In the genomic region with DNA sequence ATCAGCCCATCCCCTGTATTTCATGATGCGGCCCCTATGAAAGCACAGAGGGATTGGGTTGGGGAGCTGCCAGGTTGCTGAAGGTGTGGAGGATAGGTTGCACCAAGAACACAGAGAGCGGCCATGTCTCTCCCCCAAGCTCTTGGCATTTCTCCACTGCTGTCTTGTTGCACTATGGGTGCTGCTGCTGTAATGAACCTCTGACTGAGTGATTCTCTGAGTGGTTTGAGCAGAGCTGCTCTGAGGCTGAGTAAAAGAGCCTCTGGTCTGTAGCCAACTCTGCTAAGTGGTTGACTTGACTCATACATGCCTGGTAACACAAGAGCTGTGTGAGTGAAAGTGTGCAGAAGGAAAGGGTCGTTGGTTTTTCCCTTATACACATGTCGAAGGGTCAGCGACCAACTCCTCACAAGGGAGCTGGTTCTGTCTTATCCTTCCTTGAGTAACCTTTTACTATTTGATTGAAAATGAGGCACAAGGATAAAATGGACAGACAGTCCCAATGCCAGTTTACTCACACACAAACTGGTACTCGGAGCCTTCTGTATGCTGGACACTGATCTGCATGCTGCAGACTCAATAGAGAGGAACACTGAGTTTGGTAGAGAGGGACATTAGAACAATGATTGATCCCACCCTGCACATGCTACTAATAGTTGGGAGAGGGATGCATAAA, we compare ENCODE assay signal across 24 mouse cellular contexts. TPM values are rescaled to one million over a fixed set of nuclear protein-coding genes. Genes with fewer than 3 reads are reported as not detected.
DNase-seq lines count a peak whose midpoint lies in the region; ATAC-seq and TF ChIP-seq lines count a peak whose summit lies in the region.
"Not testable (repeated sequence)": the region's sequence is repeated elsewhere in the genome, so short reads cannot be mapped to it uniquely, and the experiment has no call there.
"Had no signal": no experiment of that assay in that cellular context is flagged by ENCODE, and none has a peak within 500 bp of the region (broad histone marks: within the 10 kb centered on the region; RNA-seq: fewer than 3 reads in every experiment).

No protein-coding gene starts in this region.

- H3K4me2 ChIP-seq in forebrain, embryonic 14.5 days (ENCODE audit: low read length); heart, postnatal 0 days (ENCODE audit: low read depth, low read length); lung, postnatal 0 days (replicated peaks; ENCODE audit: low read depth, low read length): not testable (repeated sequence)
- H3K4me2 ChIP-seq in stomach, postnatal 0 days (replicated peaks; ENCODE audit: low read depth), result peak overlapping the region; percentile 35

- H3K4me1 ChIP-seq in G1E (ENCODE audit: insufficient read depth, low read depth, low read length), result peaks cover 22% of the 10 kb centered on the region
- not testable (repeated sequence) for H3K4me1 ChIP-seq in forebrain, embryonic 14.5 days (ENCODE audit: control insufficient read depth, insufficient read depth, low read length); heart, postnatal 0 days (ENCODE audit: control insufficient read depth, insufficient read depth); lung, postnatal 0 days (ENCODE audit: insufficient read depth, low read depth, low read length); stomach, postnatal 0 days (replicated peaks; ENCODE audit: control insufficient read depth, insufficient read depth)

- not testable (repeated sequence) for TF ChIP-seq CTCF in G1E (IDR thresholded peaks at IDR 0.05; ENCODE audit: low read depth, low read length); Patski (IDR thresholded peaks at IDR 0.05); brain, embryonic 14.5 days (IDR thresholded peaks at IDR 0.05; ENCODE audit: borderline replicate concordance, extremely low read depth, insufficient read depth, insufficient read length); heart, postnatal 0 days (IDR thresholded peaks at IDR 0.05; ENCODE audit: low read depth); lung, postnatal 0 days (IDR thresholded peaks at IDR 0.05); stomach, postnatal 0 days (IDR thresholded peaks at IDR 0.05; ENCODE audit: low read depth)

- ATAC-seq in G1E (ENCODE audit: extremely low read depth, insufficient number of reproducible peaks, low FRiP score, poor library complexity, severe bottlenecking), result 0 out of 2 replicates have a peak, but pooled peaks have one; percentile 15
- ATAC-seq in Patski, result peak; percentile 48
- ATAC-seq in forebrain, embryonic 14.5 days, result not testable (repeated sequence)
- ATAC-seq in heart, postnatal 0 days (ENCODE audit: insufficient read depth, low read depth), result peak; percentile 24; the same call in 1 of the 2 replicates
- peak; percentile 85 for ATAC-seq in lung, postnatal 0 days
- peak; percentile 50 for ATAC-seq in megakaryocyte-erythroid progenitor cell, adult 5-6 weeks (replicated peaks; ENCODE audit: low FRiP score, low TSS enrichment, poor library complexity, severe bottlenecking)
- peak; percentile 38 for ATAC-seq in stomach, postnatal 0 days (ENCODE audit: low FRiP score, low TSS enrichment)

- H3K27me3 ChIP-seq in G1E (ENCODE audit: insufficient read depth, low read length); Patski; forebrain, embryonic 14.5 days (replicated peaks; ENCODE audit: control insufficient read depth, insufficient read depth, low read length); heart, postnatal 0 days (ENCODE audit: control insufficient read depth, insufficient read depth, low read length); lung, postnatal 0 days (replicated peaks; ENCODE audit: insufficient read depth, low read length); stomach, postnatal 0 days (ENCODE audit: control insufficient read depth, insufficient read depth, low read length): not testable (repeated sequence)

- POLR2A ChIA-PET in Patski (lab: Charles Lee), result not testable (repeated sequence)

- not testable (repeated sequence) for H3K27ac ChIP-seq in forebrain, embryonic 14.5 days (ENCODE audit: low read depth, low read length); heart, postnatal 0 days (ENCODE audit: low read depth)
- H3K27ac ChIP-seq in lung, postnatal 0 days (ENCODE audit: low read length), result 0 out of 2 replicates have a peak overlapping the region, but pooled peaks have one; percentile 43
- H3K27ac ChIP-seq in stomach, postnatal 0 days (replicated peaks), result peak overlapping the region; percentile 45; the same call in 1 of the 2 replicates

- TF ChIP-seq EP300 in heart, postnatal 0 days (IDR thresholded peaks at IDR 0.05; ENCODE audit: low read depth); lung, postnatal 0 days (IDR thresholded peaks at IDR 0.05); stomach, postnatal 0 days (optimal IDR thresholded peaks at IDR 0.05): not testable (repeated sequence)

- in situ Hi-C loops in Patski (cut with MboI; ENCODE audit: low pct_unique_long_range_greater_than_20kb), result not testable (repeated sequence)

- 86% methylated on average over 5 of the region's 6 CpGs for WGBS in forebrain, embryonic 14.5 days
- 62% methylated on average over 5 of the region's 6 CpGs for WGBS in heart, postnatal 0 days
- WGBS in lung, postnatal 0 days, result 66% methylated on average over 5 of the region's 6 CpGs
- 68% methylated on average over 5 of the region's 6 CpGs for WGBS in stomach, postnatal 0 days

- CTCF ChIA-PET in Patski (lab: Charles Lee), result not testable (repeated sequence)

- not testable (repeated sequence) for TF ChIP-seq POLR2A in brain, embryonic 14.5 days (IDR thresholded peaks at IDR 0.05; ENCODE audit: borderline replicate concordance, extremely low read depth, insufficient read depth, insufficient read length, poor library complexity, severe bottlenecking)

- H3K4me3 ChIP-seq in G1E (ENCODE audit: low read depth, low read length); forebrain, embryonic 14.5 days (ENCODE audit: low read depth, low read length); heart, postnatal 0 days (ENCODE audit: low read depth, low read length); lung, postnatal 0 days (ENCODE audit: low read depth, low read length); stomach, postnatal 0 days (ENCODE audit: low read depth, low read length): not testable (repeated sequence)

- not testable (repeated sequence) for H3K36me3 ChIP-seq in G1E (replicated peaks); forebrain, embryonic 14.5 days (ENCODE audit: control insufficient read depth, insufficient read depth, low read length); heart, postnatal 0 days (replicated peaks; ENCODE audit: control insufficient read depth, insufficient read depth, low read length); lung, postnatal 0 days (ENCODE audit: insufficient read depth, low read length); stomach, postnatal 0 days (ENCODE audit: control insufficient read depth, insufficient read depth, low read length)

- not testable (repeated sequence) for H3K9me3 ChIP-seq in G1E (replicated peaks); forebrain, embryonic 14.5 days (replicated peaks; ENCODE audit: control insufficient read depth, low read length); heart, postnatal 0 days (replicated peaks; ENCODE audit: control insufficient read depth, low read length); lung, postnatal 0 days (ENCODE audit: low read length); stomach, postnatal 0 days (ENCODE audit: control insufficient read depth, low read length)

- not testable (repeated sequence) for DNase-seq in G1E (ENCODE audit: low spot score); Patski (ENCODE audit: low read depth, low spot score); heart, postnatal 0 days (ENCODE audit: low spot score); stomach, postnatal 0 days (ENCODE audit: low spot score)
- DNase-seq in brain, embryonic 14.5 days (ENCODE audit: low read depth), result peak; percentile 20
- peak; percentile 4 for DNase-seq in forebrain, embryonic 14.5 days (ENCODE audit: low spot score)
- peak; percentile 69 for DNase-seq in lung, postnatal 0 days (ENCODE audit: low spot score)

- not testable (repeated sequence) for H3K9ac ChIP-seq in forebrain, embryonic 14.5 days (ENCODE audit: low read length); heart, postnatal 0 days (replicated peaks; ENCODE audit: low read depth, low read length); lung, postnatal 0 days (replicated peaks; ENCODE audit: low read depth); stomach, postnatal 0 days (ENCODE audit: low read length)

RNA-seq across cellular contexts. Expression of a gene that starts 0.8 kb away (rescaled TPM):
- total RNA-seq in G1E (2014; fragmentation: Nextera tagmentation) (0.60 TPM in 1 of 2 replicates, not detected in the other), G1E (2017) (0.23 and 0.98 TPM in 2 replicates)
- polyA plus RNA-seq in G1E (2012) (not detected in 2 replicates), Patski (2021) (21.3 TPM)
- 1.5 and 2.0 TPM in 2 replicates for polyA plus RNA-seq in brain, embryonic 14.5 days (2012; rRNA removed)
- 2.3 and 3.6 TPM in 2 replicates for polyA plus RNA-seq in forebrain, embryonic 14.5 days (2014; fragmentation: Nextera tagmentation; extraction: Ambion mirVana)
- 1.9 and 2.2 TPM in 2 replicates for total RNA-seq in heart, postnatal 0 days (2014; rRNA removed; ENCODE audit: low replicate concordance)
- polyA plus RNA-seq in heart, postnatal 0 days (2015; fragmentation: Nextera tagmentation; extraction: Ambion mirVana), result 0.66 and 1.0 TPM in 2 replicates
- 35.3 and 39.9 TPM in 2 replicates for polyA plus RNA-seq in lung, postnatal 0 days (2015; fragmentation: Nextera tagmentation; extraction: Ambion mirVana)
- not detected in 2 replicates for total RNA-seq in megakaryocyte-erythroid progenitor cell, adult 5-6 weeks (2014; fragmentation: Nextera tagmentation)
- total RNA-seq in megakaryocyte-erythroid progenitor cell, adult 5-6 weeks (2017), result not detected in 2 replicates
- polyA plus RNA-seq in stomach, postnatal 0 days (2015; fragmentation: Nextera tagmentation; extraction: Ambion mirVana), result 56.5 and 65.8 TPM in 2 replicates
- polyA plus RNA-seq: heart, embryonic 10.5 days had no signal

RNA-seq across cellular contexts. Expression of a gene that starts 30.4 kb away (rescaled TPM):
- total RNA-seq in G1E (2014; fragmentation: Nextera tagmentation) (not detected in 2 replicates), G1E (2017) (0.05 TPM in 1 of 2 replicates, not detected in the other)
- polyA plus RNA-seq in G1E (2012) (not detected in 2 replicates), Patski (2021) (not detected)
- 0.04 TPM in 1 of 2 replicates, not detected in the other for polyA plus RNA-seq in brain, embryonic 14.5 days (2012; rRNA removed)
- polyA plus RNA-seq in forebrain, embryonic 14.5 days (2014; fragmentation: Nextera tagmentation; extraction: Ambion mirVana), result not detected in 2 replicates
- total RNA-seq in heart, postnatal 0 days (2014; rRNA removed; ENCODE audit: low replicate concordance), result not detected in 2 replicates
- polyA plus RNA-seq in heart, postnatal 0 days (2015; fragmentation: Nextera tagmentation; extraction: Ambion mirVana), result not detected in 2 replicates
- not detected in 2 replicates for polyA plus RNA-seq in lung, postnatal 0 days (2015; fragmentation: Nextera tagmentation; extraction: Ambion mirVana)
- total RNA-seq in megakaryocyte-erythroid progenitor cell, adult 5-6 weeks (2014; fragmentation: Nextera tagmentation), result 1.5 TPM in 1 of 2 replicates, not detected in the other
- not detected in 2 replicates for total RNA-seq in megakaryocyte-erythroid progenitor cell, adult 5-6 weeks (2017)
- polyA plus RNA-seq in stomach, postnatal 0 days (2015; fragmentation: Nextera tagmentation; extraction: Ambion mirVana), result not detected in 2 replicates
- polyA plus RNA-seq: CD4-positive, CD25-positive, alpha-beta regulatory T cell, adult 4 months; embryonic facial prominence, embryonic 11.5 days; forebrain, embryonic 13.5 days; frontal cortex, adult 2 months; heart, embryonic 10.5 days; heart, embryonic 14.5 days; hindbrain, embryonic 10.5 days; hindbrain, embryonic 14.5 days; intestine, embryonic 16.5 days had no signal

RNA-seq across cellular contexts. Expression of a gene that starts 32.3 kb away (rescaled TPM):
- not detected in 2 replicates for total RNA-seq in G1E (2014; fragmentation: Nextera tagmentation)
- 0.27 and 0.41 TPM in 2 replicates for total RNA-seq in G1E (2017)
- polyA plus RNA-seq in G1E (2012), result not detected in 2 replicates
- polyA plus RNA-seq in Patski (2021), result 4.2 TPM
- 0.92 and 1.8 TPM in 2 replicates for polyA plus RNA-seq in brain, embryonic 14.5 days (2012; rRNA removed)
- 2.0 and 2.3 TPM in 2 replicates for polyA plus RNA-seq in forebrain, embryonic 14.5 days (2014; fragmentation: Nextera tagmentation; extraction: Ambion mirVana)
- 0.19 and 0.27 TPM in 2 replicates for total RNA-seq in heart, postnatal 0 days (2014; rRNA removed; ENCODE audit: low replicate concordance)
- 0.14 TPM in 1 of 2 replicates, not detected in the other for polyA plus RNA-seq in heart, postnatal 0 days (2015; fragmentation: Nextera tagmentation; extraction: Ambion mirVana)
- polyA plus RNA-seq in lung, postnatal 0 days (2015; fragmentation: Nextera tagmentation; extraction: Ambion mirVana), result 2.4 and 3.2 TPM in 2 replicates
- total RNA-seq in megakaryocyte-erythroid progenitor cell, adult 5-6 weeks (2014; fragmentation: Nextera tagmentation), result 0.83 and 0.99 TPM in 2 replicates
- total RNA-seq in megakaryocyte-erythroid progenitor cell, adult 5-6 weeks (2017), result not detected in 2 replicates
- polyA plus RNA-seq in stomach, postnatal 0 days (2015; fragmentation: Nextera tagmentation; extraction: Ambion mirVana), result 5.2 and 6.7 TPM in 2 replicates
- polyA plus RNA-seq: CD4-positive, CD25-positive, alpha-beta regulatory T cell, adult 4 months; embryonic facial prominence, embryonic 11.5 days; heart, embryonic 10.5 days; heart, embryonic 14.5 days; hindbrain, embryonic 10.5 days had no signal

RNA-seq across cellular contexts. Expression of a gene that starts 40.5 kb away (rescaled TPM):
- 0.30 and 0.63 TPM in 2 replicates for total RNA-seq in G1E (2014; fragmentation: Nextera tagmentation)
- 3.9 and 4.5 TPM in 2 replicates for total RNA-seq in G1E (2017)
- 0.08 and 0.18 TPM in 2 replicates for polyA plus RNA-seq in G1E (2012)
- polyA plus RNA-seq in Patski (2021), result 46.3 TPM
- polyA plus RNA-seq in brain, embryonic 14.5 days (2012; rRNA removed), result 0.72 and 0.81 TPM in 2 replicates
- polyA plus RNA-seq in forebrain, embryonic 14.5 days (2014; fragmentation: Nextera tagmentation; extraction: Ambion mirVana), result 0.36 and 1.3 TPM in 2 replicates
- total RNA-seq in heart, postnatal 0 days (2014; rRNA removed; ENCODE audit: low replicate concordance), result 0.73 and 0.99 TPM in 2 replicates
- polyA plus RNA-seq in heart, postnatal 0 days (2015; fragmentation: Nextera tagmentation; extraction: Ambion mirVana), result 1.8 and 1.9 TPM in 2 replicates
- polyA plus RNA-seq in lung, postnatal 0 days (2015; fragmentation: Nextera tagmentation; extraction: Ambion mirVana), result 2.5 and 2.7 TPM in 2 replicates
- total RNA-seq in megakaryocyte-erythroid progenitor cell, adult 5-6 weeks (2014; fragmentation: Nextera tagmentation), result 0.11 TPM in 1 of 2 replicates, not detected in the other
- total RNA-seq in megakaryocyte-erythroid progenitor cell, adult 5-6 weeks (2017), result 0.61 and 2.3 TPM in 2 replicates
- 33.9 and 40.4 TPM in 2 replicates for polyA plus RNA-seq in stomach, postnatal 0 days (2015; fragmentation: Nextera tagmentation; extraction: Ambion mirVana)

RNA-seq across cellular contexts. Expression of a gene that starts 47.8 kb away (rescaled TPM):
- total RNA-seq in G1E (2014; fragmentation: Nextera tagmentation), result not detected in 2 replicates
- 0.17 TPM in 1 of 2 replicates, not detected in the other for total RNA-seq in G1E (2017)
- polyA plus RNA-seq in G1E (2012), result not detected in 2 replicates
- not detected for polyA plus RNA-seq in Patski (2021)
- not detected in 2 replicates for polyA plus RNA-seq in brain, embryonic 14.5 days (2012; rRNA removed)
- polyA plus RNA-seq in forebrain, embryonic 14.5 days (2014; fragmentation: Nextera tagmentation; extraction: Ambion mirVana), result not detected in 2 replicates
- not detected in 2 replicates for total RNA-seq in heart, postnatal 0 days (2014; rRNA removed; ENCODE audit: low replicate concordance)
- polyA plus RNA-seq in heart, postnatal 0 days (2015; fragmentation: Nextera tagmentation; extraction: Ambion mirVana), result not detected in 2 replicates
- 0.11 TPM in 1 of 2 replicates, not detected in the other for polyA plus RNA-seq in lung, postnatal 0 days (2015; fragmentation: Nextera tagmentation; extraction: Ambion mirVana)
- total RNA-seq in megakaryocyte-erythroid progenitor cell, adult 5-6 weeks (2014; fragmentation: Nextera tagmentation), result not detected in 2 replicates
- not detected in 2 replicates for total RNA-seq in megakaryocyte-erythroid progenitor cell, adult 5-6 weeks (2017)
- polyA plus RNA-seq in stomach, postnatal 0 days (2015; fragmentation: Nextera tagmentation; extraction: Ambion mirVana), result not detected in 2 replicates
- total RNA-seq: adrenal gland, adult 18-20 months; adrenal gland, postnatal 25 days; common myeloid progenitor, adult 5-6 weeks; gastrocnemius, postnatal 10 days; gastrocnemius, postnatal 4 days; heart, adult 18-20 months; heart, postnatal 25 days had no signal
- polyA plus RNA-seq: CD4-positive, CD25-positive, alpha-beta regulatory T cell, adult 4 months; embryonic facial prominence, embryonic 11.5 days; forebrain, embryonic 13.5 days; heart, embryonic 10.5 days; heart, embryonic 14.5 days; hindbrain, embryonic 10.5 days; hindbrain, embryonic 14.5 days; intestine, embryonic 16.5 days had no signal
